Mouse (Mus musculus): ENCODE measurements around the gene Klhl10. TPM values are rescaled to one million over a fixed set of nuclear protein-coding genes. Genes with fewer than 3 reads are reported as not detected.

Gene Klhl10
- under 1 TPM; 0.16 to 0.65 TPM for polyA plus RNA-seq (2017; shearing (Covaris generic))

GRCm38 (mm10) chr11:100441797-100442196 is at the start of gene Klhl10, which contains the start of gene Nt5c3b:
Klhl10 (plus strand) TSS chr11:100441917.
Nt5c3b (minus strand) TSS chr11:100441808.
- no peak for ATAC-seq

GRCm38 (mm10) chr11:100392958-100393357 is 48.8 kb upstream of the Klhl10 start:
- no peak for ATAC-seq

GRCm38 (mm10) chr11:100393733-100394132 is 48.0 kb upstream of the Klhl10 start:
- no peak for ATAC-seq

- no peak for ATAC-seq
Measured at GRCm38 (mm10) chr11:100394353-100395074, 47.2 kb upstream of the Klhl10 start.

GRCm38 (mm10) chr11:100395200-100395599 is 46.5 kb upstream of the Klhl10 start:
- no peak for ATAC-seq

GRCm38 (mm10) chr11:100395861-100396631 is 45.7 kb upstream of the Klhl10 start:
- no peak for ATAC-seq

- ATAC-seq = peak; percentile 24
Measured at GRCm38 (mm10) chr11:100396886-100397599, 44.7 kb upstream of the Klhl10 start.

GRCm38 (mm10) chr11:100397600-100398389 is 43.9 kb upstream of the Klhl10 start, which contains the start of gene Jup:
Jup (minus strand) TSS chr11:100397763.
- peak; percentile 92 for ATAC-seq

GRCm38 (mm10) chr11:100398517-100398916 is 43.2 kb upstream of the Klhl10 start:
- ATAC-seq = no peak

GRCm38 (mm10) chr11:100399320-100399719 is 42.4 kb upstream of the Klhl10 start:
- ATAC-seq = no peak

GRCm38 (mm10) chr11:100399727-100400538 is 41.8 kb upstream of the Klhl10 start:
- no peak for ATAC-seq

- no peak for ATAC-seq
Measured at GRCm38 (mm10) chr11:100400842-100401241, 40.9 kb upstream of the Klhl10 start.

- no peak for ATAC-seq
Measured at GRCm38 (mm10) chr11:100402240-100402639, 39.5 kb upstream of the Klhl10 start.

GRCm38 (mm10) chr11:100402682-100403081 is 39.0 kb upstream of the Klhl10 start:
- no peak for ATAC-seq

- no peak for ATAC-seq
Measured at GRCm38 (mm10) chr11:100403445-100404134, 38.1 kb upstream of the Klhl10 start.

- no peak for ATAC-seq
Measured at GRCm38 (mm10) chr11:100404456-100405074, 37.2 kb upstream of the Klhl10 start.

- ATAC-seq = no peak
Measured at GRCm38 (mm10) chr11:100406273-100406672, 35.4 kb upstream of the Klhl10 start.

GRCm38 (mm10) chr11:100406995-100407705 is 34.6 kb upstream of the Klhl10 start:
- no peak for ATAC-seq

GRCm38 (mm10) chr11:100408076-100408834 is 33.5 kb upstream of the Klhl10 start:
- no peak for ATAC-seq

Measured in CD4-positive, CD25-positive, alpha-beta regulatory T cell, adult 4 months (primary cell).